Mouse (Mus musculus): ENCODE data around the gene Hoxb4.

Hoxb4 gene

GRCm38 (mm10) chr11:96317608-96318367, at the start of gene Hoxb4:
Gene Hoxb4, plus strand, starts transcription at chr11:96318267.
- no peak for DNase-seq (ENCODE audit: low spot score)

GRCm38 (mm10) chr11:96269869-96270268, 48.2 kb upstream of the Hoxb4 start:
- DNase-seq (ENCODE audit: low spot score): no peak

- DNase-seq (ENCODE audit: low spot score): no peak
Measured at GRCm38 (mm10) chr11:96270996-96271540, 47.0 kb upstream of the Hoxb4 start, which contains the start of gene Hoxb9. Gene Hoxb9, plus strand, starts transcription at chr11:96271457.

- DNase-seq (ENCODE audit: low spot score): peak; percentile 53
Measured at GRCm38 (mm10) chr11:96271541-96272011, 46.5 kb upstream of the Hoxb4 start.

- no peak for DNase-seq (ENCODE audit: low spot score)
Measured at GRCm38 (mm10) chr11:96272024-96272921, 45.8 kb upstream of the Hoxb4 start.

GRCm38 (mm10) chr11:96274428-96274827, 43.6 kb upstream of the Hoxb4 start:
- no peak for DNase-seq (ENCODE audit: low spot score)

GRCm38 (mm10) chr11:96275896-96276295, 42.2 kb upstream of the Hoxb4 start:
- no peak for DNase-seq (ENCODE audit: low spot score)

- no peak for DNase-seq (ENCODE audit: low spot score)
Measured at GRCm38 (mm10) chr11:96277151-96278044, 40.7 kb upstream of the Hoxb4 start.

- DNase-seq (ENCODE audit: low spot score): no peak
Measured at GRCm38 (mm10) chr11:96278324-96278723, 39.7 kb upstream of the Hoxb4 start.

- DNase-seq (ENCODE audit: low spot score): peak; percentile 82
Measured at GRCm38 (mm10) chr11:96278773-96279172, 39.3 kb upstream of the Hoxb4 start.

- no peak for DNase-seq (ENCODE audit: low spot score)
Measured at GRCm38 (mm10) chr11:96279421-96280233, 38.4 kb upstream of the Hoxb4 start.

GRCm38 (mm10) chr11:96280399-96281378, 37.4 kb upstream of the Hoxb4 start:
- no peak for DNase-seq (ENCODE audit: low spot score)

- DNase-seq (ENCODE audit: low spot score): no peak
Measured at GRCm38 (mm10) chr11:96281396-96281795, 36.7 kb upstream of the Hoxb4 start.

GRCm38 (mm10) chr11:96281855-96282570, 36.1 kb upstream of the Hoxb4 start, which contains the start of gene Hoxb8:
Gene Hoxb8, plus strand, starts transcription at chr11:96281905.
- no peak for DNase-seq (ENCODE audit: low spot score)

GRCm38 (mm10) chr11:96282795-96283430, 35.2 kb upstream of the Hoxb4 start:
- DNase-seq (ENCODE audit: low spot score): no peak

- DNase-seq (ENCODE audit: low spot score): no peak
Measured at GRCm38 (mm10) chr11:96284041-96284749, 33.9 kb upstream of the Hoxb4 start.
